Mouse (Mus musculus) intestine, embryonic 14.5 days (tissue): ENCODE data around the gene Krt8. TPM values are rescaled to one million over a fixed set of nuclear protein-coding genes. Genes with fewer than 3 reads are reported as not detected.

ENCODE experiments used
- ATAC-seq: fragments of 200-750 bp; cut with Nextera tagmentation; replicated peaks from 2 replicates; pipeline ENCODE4 v1.8.0; 2017; ENCODE audit warnings: low read depth, moderate number of reproducible peaks, moderate TSS enrichment, moderate library complexity; ENCODE audit not compliant: low FRiP score, low TSS enrichment
- DNase-seq: peaks from one replicate; pipeline ENCODE4 v3.0.0-alpha.2; 2018; ENCODE audit warnings: low spot score
- H3K27ac ChIP-seq: fragments of 300-500 bp; sonication (generic); 2 replicates; pipeline ENCODE4 v1.5.1; 2014; ENCODE audit warnings: low read depth, mild to moderate bottlenecking, control low read depth
- H3K27me3 ChIP-seq: fragments of 300-500 bp; sonication (generic); replicated peaks from 2 replicates; pipeline ENCODE4 v1.6.1; 2014; ENCODE audit warnings: low read length, control low read depth; ENCODE audit not compliant: control insufficient read depth, insufficient read depth
- H3K36me3 ChIP-seq: fragments of 300-500 bp; sonication (generic); 2 replicates; pipeline ENCODE4 v1.6.1; 2014; ENCODE audit warnings: low read length, control low read depth; ENCODE audit not compliant: control insufficient read depth, insufficient read depth
- H3K4me1 ChIP-seq: fragments of 300-500 bp; sonication (generic); replicated peaks from 2 replicates; pipeline ENCODE4 v1.6.1; 2014; ENCODE audit warnings: low read length, control low read depth, mixed read lengths; ENCODE audit not compliant: control insufficient read depth, insufficient read depth
- H3K4me2 ChIP-seq: fragments of 300-500 bp; sonication (generic); 2 replicates; pipeline ENCODE4 v1.6.1; 2014; ENCODE audit warnings: low read length
- H3K4me3 ChIP-seq: fragments of 300-500 bp; sonication (generic); 2 replicates; pipeline ENCODE4 v1.5.1; 2014; ENCODE audit warnings: low read depth, low read length, control low read depth, mixed read lengths
- H3K9ac ChIP-seq: fragments of 300-500 bp; sonication (generic); 2 replicates; pipeline ENCODE4 v1.6.1; 2014; ENCODE audit warnings: mild to moderate bottlenecking, low read length
- H3K9me3 ChIP-seq: fragments of 300-500 bp; sonication (generic); 2 replicates; pipeline ENCODE4 v1.6.1; 2016; ENCODE audit warnings: low read length, control low read depth; ENCODE audit not compliant: control insufficient read depth
- WGBS: fragments of 180-500 bp; shearing (Covaris S2); extraction: QIAGEN DNeasy Blood & Tissue Kit; methylation state at CpG from one replicate; pipeline ENCODE4 v1.1.7; 2014; 5-methylcytosine and 5-hydroxymethylcytosine counted together
- polyA plus RNA-seq: library from polyadenylated mRNA; unstranded; fragments of >200 nt; fragmentation: Nextera tagmentation; extraction: Ambion mirVana; gene quantifications from 2 replicates; pipeline ENCODE4 v1.2.1, GENCODE M21; 2014

Gene Krt8
- polyA plus RNA-seq, 1 experiment from 2014 or later = 486 TPM

DNA sequence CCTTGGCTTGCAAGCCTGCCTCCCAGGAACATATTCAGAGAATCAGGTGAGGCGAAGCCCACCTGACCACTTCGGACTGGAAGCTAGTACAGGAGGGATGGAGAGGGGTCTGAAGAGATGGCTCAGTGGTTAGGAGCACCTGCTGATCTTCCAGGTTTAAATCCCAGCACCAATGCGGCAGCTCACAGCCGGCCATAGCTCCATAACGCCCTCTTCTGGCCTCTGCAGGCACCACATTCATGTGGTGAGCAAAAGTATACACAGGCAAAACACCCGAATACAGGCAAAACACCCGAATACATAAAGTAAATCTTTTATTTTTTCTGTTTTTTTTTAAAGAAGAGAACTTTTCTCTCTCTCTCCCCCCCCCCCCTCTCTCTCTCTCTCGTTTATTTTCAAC, 15.6 kb downstream of the Krt8 start:
- no peaks in the 10 kb centered on the region for H3K27me3 ChIP-seq
- H3K4me1 ChIP-seq = 0 out of 2 replicates have a peak, but pooled peaks cover 4% of the 10 kb centered on the region
- H3K4me2 ChIP-seq = no peak overlapping the region
- no peak overlapping the region for H3K4me3 ChIP-seq
- ATAC-seq = no peak
- H3K27ac ChIP-seq = no peak overlapping the region
- DNase-seq = no peak
- H3K9ac ChIP-seq = no peak overlapping the region
- no peaks in the 10 kb centered on the region for H3K9me3 ChIP-seq
- H3K36me3 ChIP-seq = no peaks in the 10 kb centered on the region
- 72% methylated on average over 8 of the region's 8 CpGs for WGBS

DNA sequence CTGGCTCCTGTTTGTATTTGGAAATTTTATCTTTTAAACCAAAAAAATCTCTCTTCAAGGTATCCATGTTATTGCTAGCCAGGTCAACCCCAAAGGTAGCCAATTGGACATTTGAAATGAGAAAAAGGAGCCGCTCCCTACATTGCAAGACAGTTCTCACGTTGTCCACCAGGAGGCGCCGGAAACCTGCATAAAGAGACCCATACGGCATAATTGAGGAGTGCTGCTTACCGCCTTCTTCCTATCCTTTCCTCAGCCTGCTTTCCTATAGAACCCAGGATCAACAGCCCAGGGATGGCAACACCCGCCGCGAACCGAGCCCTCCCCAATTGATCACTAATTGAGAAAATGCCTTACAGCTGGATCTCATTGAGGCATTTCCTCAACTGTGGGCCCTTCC, 16.2 kb downstream of the Krt8 start:
- Histone ChIP-seq H3K4me2 (no peak overlapping the region), H3K4me3 (no peak overlapping the region), H3K27ac (no peak overlapping the region), H3K27me3 (no peaks in the 10 kb centered on the region), H3K9ac (no peak overlapping the region), H3K36me3 (no peaks in the 10 kb centered on the region), H3K4me1 (peaks cover 4% of the 10 kb centered on the region; the same call in 1 of the 2 replicates), H3K9me3 (no peaks in the 10 kb centered on the region)
- WGBS = 2% methylated on average over 10 of the region's 10 CpGs
- ATAC-seq (peak; percentile 30; the same call in 1 of the 2 replicates), DNase-seq (peak; percentile 97)

GRCm38 (mm10) chr15:101984746-101985145, 19.5 kb downstream of the Krt8 start:
- no peak for DNase-seq
- ATAC-seq = no peak
- H3K9me3 ChIP-seq = no peaks in the 10 kb centered on the region
- WGBS = 11% methylated on average over 6 of the region's 6 CpGs
- H3K4me1 ChIP-seq = peaks cover 4% of the 10 kb centered on the region; the same call in 1 of the 2 replicates
- peak overlapping the region; percentile 62 for H3K4me2 ChIP-seq
- H3K27ac ChIP-seq = no peak overlapping the region
- no peaks in the 10 kb centered on the region for H3K36me3 ChIP-seq
- H3K27me3 ChIP-seq = no peaks in the 10 kb centered on the region
- H3K9ac ChIP-seq = no peak overlapping the region
- no peak overlapping the region for H3K4me3 ChIP-seq

DNA sequence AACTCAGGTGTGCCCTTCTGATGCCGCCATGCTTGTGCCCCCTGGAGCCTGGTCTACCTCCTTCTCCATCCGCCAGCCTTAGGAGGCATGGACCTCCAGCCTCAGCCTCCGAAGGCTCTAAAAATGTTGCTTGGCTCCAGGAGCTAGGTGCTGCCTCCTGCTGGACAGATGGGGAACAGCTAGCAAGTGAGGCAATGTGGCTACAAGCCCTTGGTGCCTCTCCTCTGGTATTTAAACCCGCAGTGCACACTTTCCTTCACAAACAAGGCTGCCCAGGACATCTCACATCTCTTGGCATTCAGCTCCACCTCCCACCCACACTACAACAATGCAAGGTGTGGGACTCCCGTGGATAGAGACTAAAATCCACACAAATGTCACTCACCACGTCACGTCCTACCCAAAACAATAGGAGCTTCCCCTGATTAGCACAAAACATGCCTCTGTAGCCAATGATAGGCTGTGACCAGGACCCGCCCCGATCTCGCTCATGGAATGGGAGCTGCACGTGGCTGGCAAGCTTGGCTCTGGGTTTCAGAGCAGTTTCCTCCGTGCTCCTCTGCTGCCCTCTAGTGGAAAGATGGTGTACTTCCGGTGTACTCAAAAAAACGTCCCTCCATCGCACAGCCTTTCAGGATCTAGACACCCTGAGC, 20.2 kb downstream of the Krt8 start:
- WGBS = 2% methylated on average over 15 of the region's 15 CpGs
- ATAC-seq (peak; percentile 87), DNase-seq (peak; percentile 98)
- no peaks in the 10 kb centered on the region for H3K9me3 ChIP-seq
- no peaks in the 10 kb centered on the region for H3K27me3 ChIP-seq
- peak overlapping the region; percentile 27; the same call in 1 of the 2 replicates for H3K9ac ChIP-seq
- H3K27ac ChIP-seq = peak overlapping the region; percentile 78
- peak overlapping the region; percentile 22 for H3K4me3 ChIP-seq
- peak overlapping the region; percentile 62 for H3K4me2 ChIP-seq
- no peaks in the 10 kb centered on the region for H3K36me3 ChIP-seq
- H3K4me1 ChIP-seq = peaks cover 4% of the 10 kb centered on the region; the same call in 1 of the 2 replicates

DNA sequence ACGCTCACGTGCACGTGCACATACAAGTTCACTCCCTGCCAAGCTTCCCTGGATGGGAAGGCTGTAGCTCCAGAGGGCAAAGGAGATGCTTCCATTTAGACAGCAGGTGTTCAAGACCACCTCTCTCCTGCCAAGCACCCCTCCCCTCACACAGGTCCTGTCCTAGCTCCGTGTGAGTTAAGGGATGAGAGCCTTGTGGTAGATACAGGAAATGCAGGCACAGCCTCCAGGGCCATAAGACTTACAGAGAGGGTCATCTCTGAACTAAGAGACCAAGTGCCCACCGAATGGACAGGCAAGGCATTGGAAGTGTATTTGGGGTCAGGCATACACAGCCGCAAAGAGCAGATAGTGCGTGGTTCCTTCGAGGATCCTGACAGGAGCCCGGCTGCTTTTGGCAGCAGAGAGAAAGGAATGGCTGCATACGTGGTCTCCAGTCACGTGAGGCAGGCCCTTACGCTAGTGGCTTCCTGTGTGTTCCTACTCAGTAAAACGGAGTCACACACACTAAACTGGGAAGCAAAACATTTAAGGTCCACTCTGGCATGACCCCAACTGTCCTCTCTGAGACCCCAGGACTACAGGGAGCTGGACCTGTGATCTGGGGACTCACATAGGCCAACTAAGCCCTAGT, 20.9 kb downstream of the Krt8 start:
- Histone ChIP-seq H3K4me2 (peak overlapping the region; percentile 62; the same call in 1 of the 2 replicates), H3K36me3 (no peaks in the 10 kb centered on the region), H3K4me1 (peaks cover 4% of the 10 kb centered on the region; the same call in 1 of the 2 replicates), H3K9me3 (no peaks in the 10 kb centered on the region), H3K27me3 (no peaks in the 10 kb centered on the region), H3K4me3 (no peak overlapping the region), H3K27ac (peak overlapping the region; percentile 78; the same call in 1 of the 2 replicates), H3K9ac (no peak overlapping the region)
- no peak for DNase-seq
- no peak for ATAC-seq
- WGBS = 79% methylated on average over 13 of the region's 13 CpGs

DNA sequence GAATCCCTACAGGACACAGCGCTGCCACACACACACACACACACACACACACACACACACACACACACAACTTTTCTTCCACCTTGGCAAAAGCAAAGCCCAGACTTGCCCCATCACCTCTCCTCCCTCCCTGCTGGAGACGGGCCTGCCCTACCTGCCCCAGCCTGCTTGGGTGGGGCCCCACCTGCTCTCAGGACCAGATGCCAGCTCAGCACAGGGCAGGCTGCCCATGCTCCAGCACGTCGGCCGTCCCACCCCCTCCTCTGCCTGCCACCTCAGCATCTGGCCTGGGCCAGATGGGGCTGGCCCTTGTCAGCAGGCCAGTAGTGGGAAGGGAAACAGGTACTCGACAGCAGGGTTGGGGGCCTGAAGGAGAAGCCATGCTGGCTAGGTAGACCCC, 23.4 kb downstream of the Krt8 start:
- Histone ChIP-seq H3K27me3 (no peaks in the 10 kb centered on the region), H3K36me3 (no peaks in the 10 kb centered on the region), H3K4me3 (no peak overlapping the region), H3K9me3 (no peaks in the 10 kb centered on the region), H3K9ac (no peak overlapping the region), H3K4me2 (no peak overlapping the region), H3K27ac (0 out of 2 replicates have a peak overlapping the region, but pooled peaks have one; percentile 10), H3K4me1 (peaks cover 29% of the 10 kb centered on the region)
- ATAC-seq = no peak
- DNase-seq = no peak
- WGBS = 66% methylated on average over 6 of the region's 6 CpGs

GRCm38 (mm10) chr15:101977043-101977726, 27.1 kb downstream of the Krt8 start:
- ATAC-seq (peak; percentile 89), DNase-seq (peak; percentile 86)
- Histone ChIP-seq H3K36me3 (no peaks in the 10 kb centered on the region), H3K4me3 (peak overlapping the region; percentile 22; the same call in 1 of the 2 replicates), H3K27ac (peak overlapping the region; percentile 89), H3K4me1 (peaks cover 32% of the 10 kb centered on the region), H3K9me3 (no peaks in the 10 kb centered on the region), H3K9ac (peak overlapping the region; percentile 63), H3K27me3 (no peaks in the 10 kb centered on the region), H3K4me2 (peak overlapping the region; percentile 56)
- WGBS = 2% methylated on average over 39 of the region's 39 CpGs

DNA sequence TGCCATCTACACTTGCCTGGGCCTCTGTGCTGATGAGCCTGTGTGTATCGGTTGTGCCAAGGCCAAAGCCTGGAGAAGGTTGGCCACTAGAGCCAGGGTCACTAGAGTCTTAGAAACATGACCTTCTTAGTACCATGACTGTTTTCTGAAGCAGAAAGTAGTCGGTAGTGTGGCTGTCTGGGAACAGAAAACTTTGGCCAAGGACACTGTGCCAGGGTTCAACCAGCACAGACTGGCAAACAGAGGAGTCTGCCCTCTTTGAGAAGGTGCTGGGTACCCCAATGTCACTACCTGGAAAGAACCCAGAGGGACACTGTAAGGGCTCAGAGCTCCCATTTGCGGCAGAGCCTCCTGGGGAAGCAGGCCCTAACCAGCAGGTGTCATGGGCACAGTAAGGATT, 27.6 kb downstream of the Krt8 start:
- Histone ChIP-seq H3K27me3 (no peaks in the 10 kb centered on the region), H3K4me3 (no peak overlapping the region), H3K27ac (peak overlapping the region; percentile 89), H3K4me1 (peaks cover 32% of the 10 kb centered on the region), H3K9ac (peak overlapping the region; percentile 63), H3K4me2 (peak overlapping the region; percentile 56), H3K9me3 (no peaks in the 10 kb centered on the region), H3K36me3 (no peaks in the 10 kb centered on the region)
- WGBS = 52% methylated on average over 3 of the region's 3 CpGs
- DNase-seq = no peak
- no peak for ATAC-seq
